Mouse (Mus musculus) kidney, postnatal 0 days (tissue): Measurements from ENCODE around the gene Ogdhl. TPM values are rescaled to one million over a fixed set of nuclear protein-coding genes. Genes with fewer than 3 reads are reported as not detected.
"Not testable (repeated sequence)": the region's sequence is repeated elsewhere in the genome, so short reads cannot be mapped to it uniquely, and the experiment has no call there.

Experiments used
- ATAC-seq: fragments of 200-750 bp; cut with Nextera tagmentation; replicated peaks from 2 replicates; pipeline ENCODE4 v1.8.0; 2017; ENCODE audit warnings: low read depth, moderate number of reproducible peaks, moderate TSS enrichment, moderate library complexity; ENCODE audit not compliant: low FRiP score
- DNase-seq: peaks from one replicate; pipeline ENCODE4 v3.0.0-alpha.2; 2016; ENCODE audit warnings: low spot score
- H3K27ac ChIP-seq: fragments of 300-500 bp; sonication (generic); 2 replicates; pipeline ENCODE4 v1.5.1; 2014; ENCODE audit warnings: mild to moderate bottlenecking
- H3K27me3 ChIP-seq: fragments of 300-500 bp; sonication (generic); 2 replicates; pipeline ENCODE4 v1.6.1; 2014; ENCODE audit warnings: low read length, mixed read lengths; ENCODE audit not compliant: insufficient read depth
- H3K36me3 ChIP-seq: fragments of 300-500 bp; sonication (generic); 2 replicates; pipeline ENCODE4 v1.6.1; 2014; ENCODE audit warnings: low read length, mixed read lengths; ENCODE audit not compliant: insufficient read depth
- H3K4me1 ChIP-seq: fragments of 300-500 bp; sonication (generic); replicated peaks from 2 replicates; pipeline ENCODE4 v1.6.1; 2014; ENCODE audit warnings: antibody characterized with exemption, low read length, mixed read lengths; ENCODE audit not compliant: insufficient read depth
- H3K4me2 ChIP-seq: fragments of 300-500 bp; sonication (generic); 2 replicates; pipeline ENCODE4 v1.6.1; 2014; ENCODE audit warnings: mild to moderate bottlenecking, low read length, moderate library complexity, mixed read lengths
- H3K4me3 ChIP-seq: fragments of 300-500 bp; sonication (generic); replicated peaks from 2 replicates; pipeline ENCODE4 v1.5.1; 2014; ENCODE audit warnings: low read depth, low read length
- H3K9ac ChIP-seq: fragments of 300-500 bp; sonication (generic); 2 replicates; pipeline ENCODE4 v1.6.1; 2014; ENCODE audit warnings: low read depth, low read length
- H3K9me3 ChIP-seq: fragments of 300-500 bp; sonication (generic); replicated peaks from 2 replicates; pipeline ENCODE4 v1.6.1; 2016; ENCODE audit warnings: low read length, inconsistent platforms, mixed read lengths
- CTCF ChIP-seq: IDR thresholded peaks from 2 replicates; pipeline ENCODE4 v1.5.1; 2016; ENCODE audit warnings: antibody characterized with exemption, low read depth, mild to moderate bottlenecking, moderate library complexity
- WGBS: fragments of 180-500 bp; shearing (Covaris S2); extraction: QIAGEN DNeasy Blood & Tissue Kit; methylation state at CpG from one replicate; pipeline ENCODE4 v1.1.7; 2014; 5-methylcytosine and 5-hydroxymethylcytosine counted together
- polyA plus RNA-seq: library from polyadenylated mRNA; unstranded; fragments of >200 nt; fragmentation: Nextera tagmentation; extraction: Ambion mirVana; gene quantifications from 2 replicates; pipeline ENCODE4 v1.2.1, GENCODE M21; 2015

Ogdhl gene
- polyA plus RNA-seq, 1 experiment from 2014 or later = 6.7 TPM

DNA sequence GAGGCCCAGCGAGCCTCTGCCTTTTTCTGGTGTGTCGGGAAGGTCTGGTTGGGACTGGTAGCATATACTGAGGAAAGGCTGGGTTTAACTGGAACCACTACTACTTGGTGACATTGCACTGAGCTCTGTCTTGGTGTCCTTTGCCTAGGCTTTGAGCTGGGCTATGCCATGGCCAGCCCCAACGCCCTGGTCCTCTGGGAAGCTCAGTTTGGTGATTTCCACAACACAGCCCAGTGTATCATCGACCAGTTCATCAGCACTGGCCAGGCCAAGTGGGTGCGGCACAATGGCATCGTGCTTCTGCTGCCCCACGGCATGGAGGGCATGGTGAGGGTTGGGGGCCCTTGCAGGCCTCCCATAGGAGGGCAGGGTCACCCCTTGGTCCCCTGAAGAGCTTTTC, 22.4 kb downstream of the Ogdhl start:
- no peaks in the 10 kb centered on the region for H3K36me3 ChIP-seq
- WGBS = 91% methylated on average over 7 of the region's 7 CpGs

GRCm38 (mm10) chr14:32344694-32345093, 22.9 kb downstream of the Ogdhl start:
- no peak for ATAC-seq
- Histone ChIP-seq H3K27me3 (no peaks in the 10 kb centered on the region), H3K4me2 (no peak overlapping the region)

More for the DNA sequence above, 22.4 kb downstream of the Ogdhl start:
- Histone ChIP-seq H3K9ac (no peak overlapping the region), H3K27me3 (no peaks in the 10 kb centered on the region), H3K4me1 (no peaks in the 10 kb centered on the region), H3K4me2 (no peak overlapping the region), H3K9me3 (no peaks in the 10 kb centered on the region), H3K4me3 (no peak overlapping the region), H3K27ac (no peak overlapping the region)
- DNase-seq (no peak), ATAC-seq (no peak)
- no peak for TF ChIP-seq CTCF

DNA sequence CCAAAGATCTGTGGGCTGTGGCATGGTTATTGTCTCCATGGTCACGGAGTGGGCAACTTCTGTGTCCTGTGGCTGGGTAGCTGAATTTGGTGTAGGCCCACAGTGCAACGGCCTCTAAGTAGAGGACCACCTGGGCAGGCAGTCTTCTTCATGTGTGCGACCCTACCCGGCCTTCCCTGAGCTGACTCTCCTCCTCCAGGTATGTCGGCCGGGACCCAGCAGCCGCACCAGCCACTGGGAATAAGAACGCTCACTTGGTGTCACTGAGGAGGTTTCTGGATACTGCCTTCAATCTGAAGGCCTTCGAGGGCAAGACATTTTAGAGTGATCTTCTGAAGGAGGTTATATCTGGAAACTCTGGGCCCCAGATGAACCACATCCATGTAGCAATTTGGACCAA, 25.5 kb downstream of the Ogdhl start:
- WGBS = 93% methylated on average over 9 of the region's 9 CpGs
- H3K9me3 ChIP-seq = no peaks in the 10 kb centered on the region
- H3K4me3 ChIP-seq = no peak overlapping the region
- TF ChIP-seq CTCF = no peak
- H3K4me1 ChIP-seq = no peaks in the 10 kb centered on the region
- no peaks in the 10 kb centered on the region for H3K36me3 ChIP-seq
- H3K4me2 ChIP-seq = no peak overlapping the region
- H3K9ac ChIP-seq = no peak overlapping the region
- no peak for ATAC-seq
- no peak overlapping the region for H3K27ac ChIP-seq
- H3K27me3 ChIP-seq = no peaks in the 10 kb centered on the region
- DNase-seq = no peak

More at GRCm38 (mm10) chr14:32344694-32345093, 22.9 kb downstream of the Ogdhl start:
- H3K27ac ChIP-seq = no peak overlapping the region
- WGBS = 75% methylated on average over 9 of the region's 10 CpGs
- H3K9me3 ChIP-seq = no peaks in the 10 kb centered on the region
- no peaks in the 10 kb centered on the region for H3K36me3 ChIP-seq
- H3K9ac ChIP-seq = no peak overlapping the region
- H3K4me3 ChIP-seq = no peak overlapping the region
- no peaks in the 10 kb centered on the region for H3K4me1 ChIP-seq
- DNase-seq = no peak
- no peak for TF ChIP-seq CTCF

DNA sequence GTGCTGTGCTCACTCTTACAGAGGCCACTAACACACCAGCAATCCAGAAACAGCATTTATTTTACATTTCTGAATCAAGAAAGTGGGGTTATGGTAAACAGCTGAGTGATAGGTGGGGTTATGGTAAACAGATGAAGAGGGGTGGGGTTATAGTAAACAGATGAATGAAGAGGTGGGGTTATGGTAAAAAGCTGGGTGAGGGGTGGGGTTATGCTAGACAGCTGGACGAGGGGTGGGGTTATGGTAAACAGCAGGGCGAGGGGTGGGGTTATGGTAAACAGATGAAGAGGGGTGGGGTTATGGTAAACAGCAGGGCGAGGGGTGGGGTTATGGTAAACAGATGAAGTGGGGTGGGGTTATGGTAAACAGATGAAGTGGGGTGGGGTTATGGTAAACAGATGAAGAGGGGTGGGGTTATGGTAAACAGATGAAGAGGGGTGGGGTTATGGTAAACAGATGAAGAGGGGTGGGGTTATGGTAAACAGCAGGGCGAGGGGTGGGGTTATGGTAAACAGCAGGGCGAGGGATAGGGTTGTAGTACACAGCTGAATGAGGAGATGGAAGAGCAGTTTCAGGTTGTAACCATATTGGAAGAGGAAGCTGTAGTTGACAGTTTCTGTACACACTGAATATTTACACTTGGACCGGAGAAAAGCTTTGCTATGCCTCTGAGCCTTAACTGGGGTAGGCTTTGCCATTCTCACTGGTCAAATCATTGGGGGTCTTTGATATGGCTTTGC, 29.5 kb downstream of the Ogdhl start:
- not testable (repeated sequence) for H3K4me2 ChIP-seq, H3K4me3 ChIP-seq, ATAC-seq, H3K27ac ChIP-seq, DNase-seq, H3K9ac ChIP-seq, H3K4me1 ChIP-seq, H3K27me3 ChIP-seq, H3K36me3 ChIP-seq, H3K9me3 ChIP-seq
- 30% methylated on average over 6 of the region's 6 CpGs for WGBS

DNA sequence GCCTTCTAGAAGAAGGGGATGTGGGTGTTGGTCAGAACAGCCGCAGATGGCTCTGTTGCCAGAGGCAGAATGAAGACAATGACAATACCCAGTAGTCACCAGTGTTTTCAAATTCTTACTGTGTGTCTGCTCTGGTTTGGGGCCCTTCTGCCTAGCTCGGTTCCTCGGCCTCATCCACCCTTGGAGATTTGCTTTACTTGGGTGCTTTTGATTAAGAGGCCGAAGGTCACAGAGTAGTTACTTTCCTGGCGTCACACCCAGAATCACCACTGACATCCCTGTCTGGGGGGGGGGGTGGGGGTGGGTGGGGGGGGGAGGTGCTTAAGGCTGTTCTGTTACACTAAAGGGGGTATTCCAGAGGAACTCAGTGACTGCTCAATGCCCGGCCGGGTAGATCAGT, 42.5 kb downstream of the Ogdhl start:
- TF ChIP-seq CTCF = no peak
- WGBS = 44% methylated on average over 7 of the region's 7 CpGs
- Histone ChIP-seq H3K27ac (no peak overlapping the region), H3K9me3 (no peaks in the 10 kb centered on the region), H3K9ac (no peak overlapping the region), H3K27me3 (no peaks in the 10 kb centered on the region), H3K36me3 (no peaks in the 10 kb centered on the region), H3K4me3 (no peak overlapping the region), H3K4me1 (no peaks in the 10 kb centered on the region), H3K4me2 (no peak overlapping the region)
- ATAC-seq = no peak
- no peak for DNase-seq

GRCm38 (mm10) chr14:32369756-32370155, 47.9 kb downstream of the Ogdhl start:
- no peaks in the 10 kb centered on the region for H3K9me3 ChIP-seq
- no peaks in the 10 kb centered on the region for H3K36me3 ChIP-seq
- DNase-seq (no peak), ATAC-seq (no peak)
- no peak for TF ChIP-seq CTCF
- 68% methylated on average over 7 of the region's 7 CpGs for WGBS
- H3K4me1 ChIP-seq = no peaks in the 10 kb centered on the region
- no peak overlapping the region for H3K4me2 ChIP-seq
- H3K27ac ChIP-seq = no peak overlapping the region
- H3K4me3 ChIP-seq = no peak overlapping the region
- H3K9ac ChIP-seq = no peak overlapping the region
- H3K27me3 ChIP-seq = no peaks in the 10 kb centered on the region

- no peak for TF ChIP-seq CTCF
- Histone ChIP-seq H3K9me3 (no peaks in the 10 kb centered on the region), H3K9ac (no peak overlapping the region), H3K27me3 (no peaks in the 10 kb centered on the region), H3K4me3 (no peak overlapping the region), H3K4me1 (no peaks in the 10 kb centered on the region), H3K4me2 (no peak overlapping the region), H3K36me3 (no peaks in the 10 kb centered on the region), H3K27ac (no peak overlapping the region)
- DNase-seq (no peak), ATAC-seq (no peak)
- 86% methylated on average over 2 of the region's 2 CpGs for WGBS
These were observed 50.7 kb downstream of the Ogdhl start for GRCm38 (mm10) chr14:32372510-32372909.
